Mouse (Mus musculus): ENCODE measurements around the gene Prdm16.

Gene Prdm16

DNA sequence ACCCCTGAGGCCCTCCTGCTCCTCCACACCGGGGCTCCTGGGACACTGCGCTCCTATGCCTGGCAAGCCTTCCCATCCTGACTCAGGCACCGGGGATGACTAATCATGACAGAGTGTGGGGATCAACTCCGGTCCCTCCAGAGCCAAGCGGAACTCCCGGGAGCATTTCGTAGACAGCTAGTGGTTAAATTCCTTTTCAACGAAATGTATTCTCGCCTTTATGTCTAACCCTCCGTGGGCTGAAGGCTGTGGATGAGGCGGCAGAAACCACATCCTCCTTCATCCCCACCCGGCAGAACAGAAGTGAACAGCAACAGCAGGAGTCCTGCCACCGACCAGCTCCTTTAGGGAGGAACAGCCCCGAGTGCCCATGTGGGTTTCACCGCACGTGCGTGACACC, 211.4 kb downstream of the Prdm16 start:
- TF ChIP-seq POU5F1 (IDR thresholded peaks at IDR 0.05; ENCODE audit: borderline replicate concordance, low read length) (no peak), NANOG (IDR thresholded peaks at IDR 0.05; ENCODE audit: borderline replicate concordance, low read length) (no peak), CTCF (conservative IDR thresholded peaks at IDR 0.05; ENCODE audit: low read length) (no peak)

GRCm38 (mm10) chr4:154424681-154425080, 212.0 kb downstream of the Prdm16 start:
- Histone ChIP-seq H3K4me3 (replicated peaks; ENCODE audit: low read length) (0 out of 2 replicates have a peak overlapping the region, but pooled peaks have one; percentile 21), H3K27me3 (ENCODE audit: insufficient read depth, low read length) (peaks cover 65% of the 10 kb centered on the region), H3K4me1 (replicated peaks; ENCODE audit: low read depth, low read length) (peaks cover 12% of the 10 kb centered on the region), H3K36me3 (ENCODE audit: insufficient read depth, low read length) (no peaks in the 10 kb centered on the region), H3K9me3 (ENCODE audit: low read length) (no peaks in the 10 kb centered on the region)
- no peak for TF ChIP-seq POU5F1 (IDR thresholded peaks at IDR 0.05; ENCODE audit: borderline replicate concordance, low read length)
- no peak for TF ChIP-seq NANOG (IDR thresholded peaks at IDR 0.05; ENCODE audit: borderline replicate concordance, low read length)
- TF ChIP-seq CTCF (conservative IDR thresholded peaks at IDR 0.05; ENCODE audit: low read length) = no peak

More for the DNA sequence above, 211.4 kb downstream of the Prdm16 start:
- H3K36me3 ChIP-seq (ENCODE audit: insufficient read depth, low read length) = no peaks in the 10 kb centered on the region
- peaks cover 12% of the 10 kb centered on the region for H3K4me1 ChIP-seq (replicated peaks; ENCODE audit: low read depth, low read length)
- 0 out of 2 replicates have a peak overlapping the region, but pooled peaks have one; percentile 21 for H3K4me3 ChIP-seq (replicated peaks; ENCODE audit: low read length)
- peaks cover 66% of the 10 kb centered on the region for H3K27me3 ChIP-seq (ENCODE audit: insufficient read depth, low read length)
- H3K9me3 ChIP-seq (ENCODE audit: low read length) = no peaks in the 10 kb centered on the region

DNA sequence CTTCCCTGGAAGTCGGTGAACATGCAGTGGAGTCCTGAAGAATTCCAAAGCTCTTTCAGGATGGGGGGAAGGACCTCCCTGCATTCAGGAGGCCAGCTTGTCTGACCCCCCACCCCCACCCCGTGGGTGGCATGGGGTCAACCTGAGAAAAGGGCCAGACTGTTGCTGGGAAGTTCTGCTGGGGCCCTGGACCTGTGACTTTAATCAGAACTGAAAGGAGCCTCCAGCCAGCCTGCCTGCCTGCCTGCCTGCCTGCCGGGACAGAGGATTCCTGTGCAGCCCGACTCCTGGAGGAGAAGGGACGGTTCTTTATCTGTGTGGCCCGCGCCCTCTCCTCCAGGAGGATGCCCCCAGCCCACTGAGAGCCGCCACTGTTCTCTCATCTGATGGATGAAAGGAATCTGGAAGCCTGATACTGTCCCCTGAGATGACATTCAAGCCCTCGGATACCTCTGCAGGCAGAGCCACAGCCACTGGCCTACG, 214.2 kb downstream of the Prdm16 start:
- Histone ChIP-seq H3K36me3 (ENCODE audit: insufficient read depth, low read length) (no peaks in the 10 kb centered on the region), H3K9me3 (ENCODE audit: low read length) (peaks cover 7% of the 10 kb centered on the region; the same call in 1 of the 2 replicates), H3K27me3 (ENCODE audit: insufficient read depth, low read length) (peaks cover 47% of the 10 kb centered on the region), H3K4me3 (replicated peaks; ENCODE audit: low read length) (no peak overlapping the region), H3K4me1 (replicated peaks; ENCODE audit: low read depth, low read length) (peaks cover 12% of the 10 kb centered on the region)
- TF ChIP-seq NANOG (IDR thresholded peaks at IDR 0.05; ENCODE audit: borderline replicate concordance, low read length) (no peak), CTCF (conservative IDR thresholded peaks at IDR 0.05; ENCODE audit: low read length) (no peak), POU5F1 (IDR thresholded peaks at IDR 0.05; ENCODE audit: borderline replicate concordance, low read length) (no peak)

DNA sequence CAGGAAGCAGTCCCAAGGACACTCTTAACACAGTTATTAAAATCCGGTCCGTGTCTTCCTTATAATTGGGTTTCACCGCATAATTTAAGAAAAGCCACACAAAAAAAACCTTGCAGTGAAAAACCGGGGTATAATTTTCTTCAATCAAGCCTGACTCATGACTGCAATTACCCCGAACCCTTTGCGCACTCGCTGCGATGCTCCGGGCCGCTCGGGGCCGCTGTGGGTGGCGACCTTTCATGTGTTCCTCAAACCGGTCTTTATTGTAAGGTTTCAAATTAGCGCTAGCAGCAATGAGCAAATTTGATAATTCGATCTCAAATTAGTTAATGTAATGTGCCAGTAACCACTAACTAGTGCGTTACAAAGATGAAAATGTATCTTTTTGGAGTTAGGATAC, 215.9 kb downstream of the Prdm16 start:
- H3K9me3 ChIP-seq (ENCODE audit: low read length) = peaks cover 7% of the 10 kb centered on the region; the same call in 1 of the 2 replicates
- peaks cover 34% of the 10 kb centered on the region for H3K27me3 ChIP-seq (ENCODE audit: insufficient read depth, low read length)
- TF ChIP-seq POU5F1 (IDR thresholded peaks at IDR 0.05; ENCODE audit: borderline replicate concordance, low read length) (no peak), CTCF (conservative IDR thresholded peaks at IDR 0.05; ENCODE audit: low read length) (no peak), NANOG (IDR thresholded peaks at IDR 0.05; ENCODE audit: borderline replicate concordance, low read length) (no peak)

GRCm38 (mm10) chr4:154419766-154420165, 216.9 kb downstream of the Prdm16 start:
- Histone ChIP-seq H3K9me3 (ENCODE audit: low read length) (peaks cover 7% of the 10 kb centered on the region; the same call in 1 of the 2 replicates), H3K27me3 (ENCODE audit: insufficient read depth, low read length) (peaks cover 29% of the 10 kb centered on the region), H3K4me3 (replicated peaks; ENCODE audit: low read length) (no peak overlapping the region), H3K4me1 (replicated peaks; ENCODE audit: low read depth, low read length) (peaks cover 2% of the 10 kb centered on the region; the same call in 1 of the 2 replicates), H3K36me3 (ENCODE audit: insufficient read depth, low read length) (no peaks in the 10 kb centered on the region)
- no peak for TF ChIP-seq POU5F1 (IDR thresholded peaks at IDR 0.05; ENCODE audit: borderline replicate concordance, low read length)
- TF ChIP-seq NANOG (IDR thresholded peaks at IDR 0.05; ENCODE audit: borderline replicate concordance, low read length) = no peak
- TF ChIP-seq CTCF (conservative IDR thresholded peaks at IDR 0.05; ENCODE audit: low read length) = no peak

More for the DNA sequence above, 215.9 kb downstream of the Prdm16 start:
- Histone ChIP-seq H3K36me3 (ENCODE audit: insufficient read depth, low read length) (no peaks in the 10 kb centered on the region), H3K4me3 (replicated peaks; ENCODE audit: low read length) (no peak overlapping the region), H3K4me1 (replicated peaks; ENCODE audit: low read depth, low read length) (peaks cover 11% of the 10 kb centered on the region)

DNA sequence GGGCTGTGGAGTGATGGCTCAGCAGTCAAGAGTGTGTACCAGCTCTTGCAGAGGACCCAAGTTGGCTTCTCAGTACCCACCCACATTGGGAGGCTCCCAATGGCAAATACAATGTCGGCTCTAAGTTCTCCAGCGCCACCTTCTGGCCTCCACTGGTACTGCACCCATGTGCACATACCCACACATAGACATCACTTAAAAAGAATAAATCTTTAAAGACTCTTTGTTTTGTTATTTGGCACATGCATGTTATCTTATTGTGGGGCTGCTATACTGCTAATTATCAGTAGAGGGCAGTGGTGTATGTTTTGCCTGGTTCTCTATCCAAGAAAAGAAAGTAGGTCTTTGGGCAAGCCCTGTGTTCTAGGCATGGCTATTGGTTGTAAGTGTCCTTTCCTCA, 217.7 kb downstream of the Prdm16 start:
- Histone ChIP-seq H3K36me3 (ENCODE audit: insufficient read depth, low read length) (no peaks in the 10 kb centered on the region), H3K4me1 (replicated peaks; ENCODE audit: low read depth, low read length) (no peaks in the 10 kb centered on the region), H3K9me3 (ENCODE audit: low read length) (peaks cover 7% of the 10 kb centered on the region; the same call in 1 of the 2 replicates), H3K4me3 (replicated peaks; ENCODE audit: low read length) (no peak overlapping the region), H3K27me3 (ENCODE audit: insufficient read depth, low read length) (peaks cover 26% of the 10 kb centered on the region)
- TF ChIP-seq POU5F1 (IDR thresholded peaks at IDR 0.05; ENCODE audit: borderline replicate concordance, low read length) (no peak), CTCF (conservative IDR thresholded peaks at IDR 0.05; ENCODE audit: low read length) (peak; percentile 86), NANOG (IDR thresholded peaks at IDR 0.05; ENCODE audit: borderline replicate concordance, low read length) (no peak)

- TF ChIP-seq POU5F1 (IDR thresholded peaks at IDR 0.05; ENCODE audit: borderline replicate concordance, low read length) (no peak), CTCF (conservative IDR thresholded peaks at IDR 0.05; ENCODE audit: low read length) (no peak), NANOG (IDR thresholded peaks at IDR 0.05; ENCODE audit: borderline replicate concordance, low read length) (no peak)
- peaks cover 24% of the 10 kb centered on the region for H3K27me3 ChIP-seq (ENCODE audit: insufficient read depth, low read length)
- H3K4me1 ChIP-seq (replicated peaks; ENCODE audit: low read depth, low read length) = 0 out of 2 replicates have a peak, but pooled peaks cover 5% of the 10 kb centered on the region
- peaks cover 7% of the 10 kb centered on the region; the same call in 1 of the 2 replicates for H3K9me3 ChIP-seq (ENCODE audit: low read length)
- H3K4me3 ChIP-seq (replicated peaks; ENCODE audit: low read length) = no peak overlapping the region
- H3K36me3 ChIP-seq (ENCODE audit: insufficient read depth, low read length) = no peaks in the 10 kb centered on the region
Measured at GRCm38 (mm10) chr4:154418327-154418744, 218.3 kb downstream of the Prdm16 start.

GRCm38 (mm10) chr4:154416728-154417127, 219.9 kb downstream of the Prdm16 start:
- Histone ChIP-seq H3K4me1 (replicated peaks; ENCODE audit: low read depth, low read length) (0 out of 2 replicates have a peak, but pooled peaks cover 5% of the 10 kb centered on the region), H3K36me3 (ENCODE audit: insufficient read depth, low read length) (no peaks in the 10 kb centered on the region), H3K4me3 (replicated peaks; ENCODE audit: low read length) (no peak overlapping the region), H3K27me3 (ENCODE audit: insufficient read depth, low read length) (peaks cover 33% of the 10 kb centered on the region), H3K9me3 (ENCODE audit: low read length) (peaks cover 7% of the 10 kb centered on the region; the same call in 1 of the 2 replicates)
- TF ChIP-seq CTCF (conservative IDR thresholded peaks at IDR 0.05; ENCODE audit: low read length) = no peak
- no peak for TF ChIP-seq POU5F1 (IDR thresholded peaks at IDR 0.05; ENCODE audit: borderline replicate concordance, low read length)
- no peak for TF ChIP-seq NANOG (IDR thresholded peaks at IDR 0.05; ENCODE audit: borderline replicate concordance, low read length)

All from E14TG2a.4 (cell line).